Mouse (Mus musculus): ENCODE measurements at regions not wholly inside any gene's neighbourhood (a gene's known extent, or its start where the extent isn't known, plus 50 kb on each side); places are given as distances from the start of the nearest gene placed in this dataset.
"Not testable (repeated sequence)": the region's sequence is repeated elsewhere in the genome, so short reads cannot be mapped to it uniquely, and the experiment has no call there.

- WGBS = 59% methylated on average over 1 of the region's 1 CpGs
- H3K27me3 ChIP-seq; H3K4me3 ChIP-seq; H3K9me3 ChIP-seq; H3K36me3 ChIP-seq; H3K4me2 ChIP-seq (replicated peaks); H3K9ac ChIP-seq (replicated peaks); H3K27ac ChIP-seq (replicated peaks); H3K4me1 ChIP-seq: not testable (repeated sequence)
- ATAC-seq (replicated peaks) = 0 out of 2 replicates have a peak, but pooled peaks have one; percentile 60
Observed at GRCm38 (mm10) chr6:146019699-146020098, 88.3 kb downstream of the Sspn start.
